Mouse (Mus musculus): ENCODE results near the gene Lypla2. TPM values are rescaled to one million over a fixed set of nuclear protein-coding genes. Genes with fewer than 3 reads are reported as not detected.

The Lypla2 gene
- total RNA-seq, 2 experiments from 2014 or later: 25.2 to 29.8 TPM

- DNase-seq (ENCODE audit: low spot score): no peak
Measured at GRCm38 (mm10) chr4:135921257-135922120, 50.9 kb downstream of the Lypla2 start.

GRCm38 (mm10) chr4:135920304-135921241, 51.9 kb downstream of the Lypla2 start, which contains the start of gene Fuca1:
Gene Fuca1, plus strand, starts transcription at chr4:135920735.
- DNase-seq (ENCODE audit: low spot score): peak; percentile 96

- no peak for DNase-seq (ENCODE audit: low spot score)
Measured at GRCm38 (mm10) chr4:135919280-135919639, 53.2 kb downstream of the Lypla2 start.

GRCm38 (mm10) chr4:135918635-135919279, 53.7 kb downstream of the Lypla2 start:
- no peak for DNase-seq (ENCODE audit: low spot score)

Other genes starting within 250 kb of the Lypla2 start
- gene Il22ra1, start 244.5 kb downstream of the Lypla2 start, total RNA-seq (2021): not detected
- 10 to 100 TPM; 70.5 to 78.3 TPM for gene Myom3, start 212.9 kb downstream of the Lypla2 start, total RNA-seq (2021)
- 10 to 100 TPM; 25.6 to 27.0 TPM for gene Srsf10, start 116.9 kb downstream of the Lypla2 start, total RNA-seq (2021)
- gene Pnrc2, start 98.8 kb downstream of the Lypla2 start, total RNA-seq (2021): 10 to 100 TPM; 39.8 to 42.2 TPM
- under 1 TPM in 1 of 2 experiments, not detected in 1; 0.12 TPM for gene Cnr2, start 77.2 kb downstream of the Lypla2 start, total RNA-seq (2021)
- 10 to 100 TPM; 22.5 to 23.3 TPM for gene Fuca1, start 51.9 kb downstream of the Lypla2 start, total RNA-seq (2021)
- 10 to 100 TPM; 38.5 to 40.1 TPM for gene Hmgcl, start 26.2 kb downstream of the Lypla2 start, total RNA-seq (2021)
- under 1 TPM; 0.73 to 0.97 TPM for gene Gale, start 8.9 kb downstream of the Lypla2 start, total RNA-seq (2021)
- 10 to 100 TPM; 25.3 to 26.3 TPM for gene Pithd1, start 14.6 kb upstream of the Lypla2 start, total RNA-seq (2021)
- gene Eloa, start 49.1 kb upstream of the Lypla2 start, total RNA-seq (2021): 10 to 100 TPM; 62.0 to 62.3 TPM
- 100 to 1,000 TPM; 249 to 252 TPM for gene Rpl11, start 80.8 kb upstream of the Lypla2 start, total RNA-seq (2021)
- gene Id3, start 170.9 kb upstream of the Lypla2 start, total RNA-seq (2021): 10 to 100 TPM; 13.7 to 24.1 TPM
- gene E2f2, start 199.8 kb upstream of the Lypla2 start, total RNA-seq (2021): under 1 TPM; 0.73 to 0.76 TPM
- 1 to 10 TPM; 1.4 to 1.5 TPM for gene Asap3, start 233.7 kb upstream of the Lypla2 start, total RNA-seq (2021)